18 mouse cellular contexts compared by ENCODE assay signal in genomic region chr5:110629525-110630120, GRCm38 (mm10). TPM values are rescaled to one million over a fixed set of nuclear protein-coding genes. Genes with fewer than 3 reads are reported as not detected.
A peak's percentile ranks its signal among the peaks of the same experiment; 100 is the strongest.
DNase-seq lines count a peak whose midpoint lies in the region; TF ChIP-seq lines count a peak whose summit lies in the region.
"Had no signal": no experiment of that assay in that cellular context is flagged by ENCODE, and none has a peak within 500 bp of the region (broad histone marks: within the 10 kb centered on the region; RNA-seq: fewer than 3 reads in every experiment).

No protein-coding gene starts in this region.

- peaks cover 19% of the 10 kb centered on the region for H3K27me3 ChIP-seq in forebrain, embryonic 10.5 days (ENCODE audit: poor library complexity, severe bottlenecking)
- H3K27me3 ChIP-seq: embryonic facial prominence, embryonic 12.5 days; limb, embryonic 15.5 days; neural tube, embryonic 15.5 days had no signal

- intact Hi-C loops in gastrocnemius, adult 2 months (cut with DNase I), result no loop called here

- H3K4me3 ChIP-seq in forebrain, embryonic 10.5 days, result no peak overlapping the region
- no peak overlapping the region for H3K4me3 ChIP-seq in gastrocnemius, adult 2 months
- H3K4me3 ChIP-seq: embryonic facial prominence, embryonic 12.5 days; forebrain, embryonic 12.5 days; heart, embryonic 10.5 days; layer of hippocampus, adult 2 months; limb, embryonic 15.5 days; lung, embryonic 15.5 days; megakaryocyte, embryonic 14.5 days; neural tube, embryonic 15.5 days had no signal

- no peak overlapping the region for H3K27ac ChIP-seq in forebrain, embryonic 10.5 days
- H3K27ac ChIP-seq in gastrocnemius, adult 2 months, result no peak overlapping the region
- H3K27ac ChIP-seq: embryonic facial prominence, embryonic 12.5 days; forebrain, embryonic 12.5 days; heart, embryonic 10.5 days; layer of hippocampus, adult 2 months; limb, embryonic 15.5 days; lung, embryonic 15.5 days; neural tube, embryonic 15.5 days had no signal

- WGBS in forebrain, embryonic 10.5 days, result 81% methylated on average over 2 of the region's 2 CpGs

- TF ChIP-seq CTCF in gastrocnemius, adult 2 months (IDR thresholded peaks at IDR 0.05), result no peak

- H3K9me3 ChIP-seq in forebrain, embryonic 10.5 days, result no peaks in the 10 kb centered on the region
- H3K9me3 ChIP-seq: embryonic facial prominence, embryonic 12.5 days; forebrain, embryonic 12.5 days; heart, embryonic 10.5 days; limb, embryonic 15.5 days; lung, embryonic 15.5 days; neural tube, embryonic 15.5 days had no signal

- peak; percentile 27 for DNase-seq in lung, postnatal 10 days
- DNase-seq in lung, adult 18-20 months, result no peak
- DNase-seq in adrenal gland, adult 8-10 months, result peak; percentile 75
- DNase-seq in kidney, adult 9 months, result peak; percentile 81
- no peak for DNase-seq in layer of hippocampus, postnatal 10 days (ENCODE audit: low spot score in 2 of 2)
- DNase-seq in forebrain, embryonic 10.5 days (ENCODE audit: extremely low spot score, low spot score), result no peak
- no peak for DNase-seq in gastrocnemius, adult 2 months
- DNase-seq: cerebellum, adult 11-12 months; right cerebral cortex, postnatal 14 days; thymus, adult 18-20 months had no signal

- no peaks in the 10 kb centered on the region for H3K36me3 ChIP-seq in forebrain, embryonic 10.5 days (replicated peaks)
- H3K36me3 ChIP-seq: embryonic facial prominence, embryonic 12.5 days; forebrain, embryonic 12.5 days; heart, embryonic 10.5 days; limb, embryonic 15.5 days; lung, embryonic 15.5 days; neural tube, embryonic 15.5 days had no signal

- H3K4me1 ChIP-seq in forebrain, embryonic 10.5 days, result peaks cover 6% of the 10 kb centered on the region
- H3K4me1 ChIP-seq: lung, embryonic 15.5 days; megakaryocyte, embryonic 14.5 days had no signal

RNA-seq across cellular contexts. Expression of gene Noc4l, which starts 23.6 kb away (rescaled TPM):
- total RNA-seq in adrenal gland, adult 8-10 months (2022), result 10 to 100 TPM; 16.0 to 22.6 (median 19.0) TPM
- total RNA-seq in layer of hippocampus, postnatal 10 days (2021), result 10 to 100 TPM; 35.3 to 40.7 TPM
- 100 and 102 TPM in 2 replicates for polyA plus RNA-seq in forebrain, embryonic 10.5 days (2016; fragmentation: Nextera tagmentation; extraction: Ambion mirVana)
- 10 to 100 TPM; 15.1 to 15.6 TPM for total RNA-seq in gastrocnemius, adult 2 months (2021)

RNA-seq across cellular contexts. Expression of gene Ddx51, which starts 23.6 kb away (rescaled TPM):
- 10 to 100 TPM; 24.3 to 30.8 (median 26.9) TPM for total RNA-seq in adrenal gland, adult 8-10 months (2022)
- total RNA-seq in layer of hippocampus, postnatal 10 days (2021), result 10 to 100 TPM; 24.9 to 32.0 TPM
- polyA plus RNA-seq in forebrain, embryonic 10.5 days (2016; fragmentation: Nextera tagmentation; extraction: Ambion mirVana), result 30.3 and 31.4 TPM in 2 replicates
- total RNA-seq in gastrocnemius, adult 2 months (2021), result 1 to 10 TPM; 7.3 to 9.4 TPM

Comparison
In these comparisons a context has a peak if more than half of its experiments do, and no peak if none do; other contexts are left out.
1. DNase-seq: peak in lung, postnatal 10 days (single experiment), adrenal gland, adult 8-10 months (single experiment) and kidney, adult 9 months (single experiment); none in lung, adult 18-20 months (0 of 2), layer of hippocampus, postnatal 10 days (0 of 2), forebrain, embryonic 10.5 days (single experiment) and gastrocnemius, adult 2 months (single experiment).